Mouse (Mus musculus) left cerebral cortex, adult 9 months (tissue): ENCODE data around the gene Tmem262.
A peak's percentile ranks its signal among the peaks of the same experiment; 100 is the strongest.
"Not testable (repeated sequence)": the region's sequence is repeated elsewhere in the genome, so short reads cannot be mapped to it uniquely, and the experiment has no call there.

Experiments used
- DNase-seq, 2 experiments: peaks; one replicate each; pipeline ENCODE4 v3.0.0; 2022; ENCODE audit warnings: low spot score in 2 of 2

Tmem262 gene

GRCm38 (mm10) chr19:6079983-6080480 lies at the start of gene Tmem262:
TSS of gene Tmem262 (plus strand) at chr19:6080033.
- DNase-seq: no peak

- no peak for DNase-seq
Observed at GRCm38 (mm10) chr19:6030520-6031280, 49.1 kb upstream of the Tmem262 start.

GRCm38 (mm10) chr19:6035966-6036585 lies 43.8 kb upstream of the Tmem262 start:
- no peak for DNase-seq

GRCm38 (mm10) chr19:6037695-6038094 lies 42.1 kb upstream of the Tmem262 start:
- DNase-seq: no peak

GRCm38 (mm10) chr19:6038326-6038725 lies 41.5 kb upstream of the Tmem262 start:
- DNase-seq: no peak

- DNase-seq: no peak
Observed at GRCm38 (mm10) chr19:6040002-6040401, 39.8 kb upstream of the Tmem262 start.

- no peak for DNase-seq
Observed at GRCm38 (mm10) chr19:6042293-6042692, 37.5 kb upstream of the Tmem262 start.

GRCm38 (mm10) chr19:6044102-6044501 lies 35.7 kb upstream of the Tmem262 start:
- not testable (repeated sequence) for DNase-seq

GRCm38 (mm10) chr19:6045366-6046293 lies 34.2 kb upstream of the Tmem262 start:
- no peak for DNase-seq

GRCm38 (mm10) chr19:6046294-6047153 lies 33.3 kb upstream of the Tmem262 start, which contains the start of gene Syvn1:
TSS of gene Syvn1 (plus strand) at chr19:6046576.
- peak; percentile 90 to 94 for DNase-seq

- no peak for DNase-seq
Observed at GRCm38 (mm10) chr19:6047154-6047898, 32.5 kb upstream of the Tmem262 start.

GRCm38 (mm10) chr19:6047899-6048166 lies 32.0 kb upstream of the Tmem262 start:
- DNase-seq: no peak

- no peak for DNase-seq
Observed at GRCm38 (mm10) chr19:6048681-6049410, 31.0 kb upstream of the Tmem262 start.

- no peak for DNase-seq
Observed at GRCm38 (mm10) chr19:6052516-6052915, 27.3 kb upstream of the Tmem262 start.

GRCm38 (mm10) chr19:6054296-6054695 lies 25.5 kb upstream of the Tmem262 start:
- DNase-seq: no peak

- no peak for DNase-seq
Observed at GRCm38 (mm10) chr19:6056696-6057095, 23.1 kb upstream of the Tmem262 start.

GRCm38 (mm10) chr19:6057313-6058096 lies 22.3 kb upstream of the Tmem262 start, which contains the start of the genes Mrpl49 and Fau:
TSS of gene Mrpl49 (minus strand) at chr19:6057785.
TSS of gene Fau (plus strand) at chr19:6057844.
- DNase-seq: peak; percentile 95 to 98

GRCm38 (mm10) chr19:6058513-6058912 lies 21.3 kb upstream of the Tmem262 start:
- DNase-seq: no peak

- DNase-seq: no peak
Observed at GRCm38 (mm10) chr19:6058966-6059365, 20.9 kb upstream of the Tmem262 start.
